Mouse (Mus musculus) testis, adult 2 months (tissue): ENCODE data around the gene Ppp2r1b. TPM values are rescaled to one million over a fixed set of nuclear protein-coding genes. Genes with fewer than 3 reads are reported as not detected.

ENCODE experiments used
- H3K27ac ChIP-seq: fragments of 200-500 bp; 2 replicates; pipeline ENCODE4 v1.5.1; 2012; ENCODE audit warnings: low read depth, low read length; ENCODE audit not compliant: control insufficient read depth, insufficient read depth
- H3K27me3 ChIP-seq: fragments of 200-500 bp; 2 replicates; pipeline ENCODE4 v1.6.1; 2012; ENCODE audit warnings: mild to moderate bottlenecking, low read length, moderate library complexity; ENCODE audit not compliant: control insufficient read depth, insufficient read depth
- H3K36me3 ChIP-seq: fragments of 200-500 bp; 2 replicates; pipeline ENCODE4 v1.6.1; 2012; ENCODE audit warnings: mild to moderate bottlenecking, low read length; ENCODE audit not compliant: control insufficient read depth, insufficient read depth
- H3K4me1 ChIP-seq: fragments of 200-500 bp; 2 replicates; pipeline ENCODE4 v1.6.1; 2012; ENCODE audit warnings: low read length; ENCODE audit not compliant: control insufficient read depth, insufficient read depth
- H3K4me3 ChIP-seq: fragments of 200-500 bp; 2 replicates; pipeline ENCODE4 v1.5.1; 2012; ENCODE audit warnings: low read depth, mild to moderate bottlenecking, low read length, moderate library complexity, mixed read lengths; ENCODE audit not compliant: control insufficient read depth
- CTCF ChIP-seq: fragments of 200-500 bp; IDR thresholded peaks from 2 replicates; pipeline ENCODE4 v1.5.1; 2012; ENCODE audit warnings: low read depth, mild to moderate bottlenecking, inconsistent platforms, low read length, moderate library complexity; ENCODE audit not compliant: control insufficient read depth, insufficient read depth, insufficient replicate concordance
- POLR2A ChIP-seq: fragments of 200-500 bp; IDR thresholded peaks from 2 replicates; pipeline ENCODE4 v1.6.1; 2012; ENCODE audit warnings: low read depth, mild to moderate bottlenecking, inconsistent platforms, low read length, moderate library complexity; ENCODE audit not compliant: control insufficient read depth
- polyA plus RNA-seq: library from polyadenylated mRNA; depleted of rRNA; stranded (reverse); fragments of >200 nt; gene quantifications from 2 replicates; pipeline ENCODE4 v1.2.3, GENCODE M21; 2012

Gene Ppp2r1b
- polyA plus RNA-seq, 1 experiment: 80.9 TPM

- Histone ChIP-seq H3K4me3 (no peak overlapping the region), H3K27ac (no peak overlapping the region), H3K36me3 (no peaks in the 10 kb centered on the region), H3K27me3 (no peaks in the 10 kb centered on the region), H3K4me1 (no peaks in the 10 kb centered on the region)
- TF ChIP-seq POLR2A (no peak), CTCF (no peak)
Measured at GRCm38 (mm10) chr9:50849755-50850154, 4.7 kb downstream of the Ppp2r1b start.

DNA sequence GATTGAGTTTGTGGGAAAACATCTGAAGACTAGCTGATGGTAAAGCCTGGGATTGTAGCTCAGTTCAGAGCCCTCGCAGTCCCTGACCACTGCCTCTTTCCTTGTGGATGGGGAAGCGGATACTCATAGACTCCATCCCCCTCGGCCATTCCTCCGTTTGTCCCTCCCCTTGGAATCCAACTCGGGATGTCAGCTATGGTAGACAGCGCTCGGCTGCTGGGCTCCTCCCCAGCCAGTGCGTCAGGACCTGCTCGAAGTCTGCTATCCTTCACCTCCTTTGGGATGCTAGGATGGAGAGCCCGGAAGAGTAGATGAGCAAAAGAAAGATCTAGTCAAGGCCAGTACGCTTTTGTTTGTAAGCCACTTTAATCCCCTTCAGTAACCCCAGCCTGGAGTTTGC lies 5.2 kb downstream of the Ppp2r1b start:
- no peak overlapping the region for H3K4me3 ChIP-seq
- no peaks in the 10 kb centered on the region for H3K27me3 ChIP-seq
- no peak overlapping the region for H3K27ac ChIP-seq
- H3K4me1 ChIP-seq: no peaks in the 10 kb centered on the region
- H3K36me3 ChIP-seq: no peaks in the 10 kb centered on the region
- TF ChIP-seq CTCF (no peak), POLR2A (no peak)

GRCm38 (mm10) chr9:50850713-50851112 lies 5.6 kb downstream of the Ppp2r1b start:
- H3K4me1 ChIP-seq: no peaks in the 10 kb centered on the region
- no peaks in the 10 kb centered on the region for H3K36me3 ChIP-seq
- H3K4me3 ChIP-seq: no peak overlapping the region
- no peaks in the 10 kb centered on the region for H3K27me3 ChIP-seq
- H3K27ac ChIP-seq: no peak overlapping the region
- TF ChIP-seq POLR2A (no peak), CTCF (no peak)

DNA sequence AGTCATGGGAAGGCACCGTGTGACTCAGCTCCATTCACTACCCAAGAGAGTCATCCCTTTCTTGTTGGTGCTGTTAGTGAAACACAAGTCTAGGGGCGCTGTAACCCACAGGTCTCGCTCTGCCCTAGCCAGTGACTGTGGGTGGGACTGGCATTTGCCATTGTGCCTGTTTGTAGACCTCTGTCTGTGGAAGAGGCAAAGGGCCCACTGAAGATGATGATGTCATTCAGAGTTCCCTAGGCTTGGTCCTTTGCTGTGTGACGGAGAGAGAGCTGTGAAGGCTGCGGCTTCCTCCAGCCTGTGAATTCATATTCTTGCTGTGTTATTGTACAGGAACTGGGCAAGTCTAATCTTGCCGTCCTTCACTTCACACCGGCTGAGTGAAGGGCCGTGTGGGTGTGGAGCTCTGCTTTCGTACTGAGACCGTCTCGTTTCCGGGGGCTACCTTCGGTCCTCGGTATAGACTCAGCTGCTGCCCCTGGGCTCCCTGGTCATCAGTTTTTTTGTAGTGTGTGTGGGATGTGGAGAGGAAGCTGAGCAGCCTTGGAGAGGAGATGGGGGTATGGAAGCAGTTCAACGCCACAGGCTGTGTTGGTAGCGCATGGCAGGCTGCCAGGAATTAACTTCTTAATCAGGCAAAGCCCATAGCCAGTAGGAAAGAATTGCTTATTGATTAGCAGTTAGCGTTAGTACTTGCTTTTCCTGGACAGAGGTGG lies 7.7 kb downstream of the Ppp2r1b start:
- peaks cover 2% of the 10 kb centered on the region for H3K4me1 ChIP-seq
- no peaks in the 10 kb centered on the region for H3K27me3 ChIP-seq
- no peaks in the 10 kb centered on the region for H3K36me3 ChIP-seq
- no peak overlapping the region for H3K4me3 ChIP-seq
- TF ChIP-seq CTCF: no peak
- no peak for TF ChIP-seq POLR2A
- no peak overlapping the region for H3K27ac ChIP-seq

DNA sequence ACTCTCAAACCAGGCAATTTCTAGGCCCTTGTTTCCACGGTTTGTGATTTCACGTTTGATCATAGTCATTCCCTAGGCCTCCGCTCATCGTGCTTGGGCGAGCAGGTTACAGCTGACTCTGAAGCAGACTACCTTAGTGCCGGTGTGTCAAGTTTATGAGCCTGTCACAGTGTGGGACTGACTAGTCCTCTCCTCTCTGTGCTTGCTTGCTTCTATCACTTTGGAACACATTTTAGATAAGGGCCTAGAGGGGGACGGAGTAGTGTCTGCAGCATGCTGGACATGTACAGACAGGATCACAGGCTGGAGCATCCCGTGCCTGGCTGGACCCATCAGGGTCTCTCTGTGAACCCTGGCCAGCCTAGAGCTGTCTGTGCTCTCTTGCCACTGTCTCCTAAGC lies 9.3 kb downstream of the Ppp2r1b start:
- H3K27ac ChIP-seq: no peak overlapping the region
- peaks cover 2% of the 10 kb centered on the region for H3K4me1 ChIP-seq
- no peaks in the 10 kb centered on the region for H3K36me3 ChIP-seq
- H3K4me3 ChIP-seq: no peak overlapping the region
- H3K27me3 ChIP-seq: no peaks in the 10 kb centered on the region
- no peak for TF ChIP-seq POLR2A
- no peak for TF ChIP-seq CTCF

- H3K36me3 ChIP-seq: no peaks in the 10 kb centered on the region
- peaks cover 2% of the 10 kb centered on the region for H3K4me1 ChIP-seq
- no peak overlapping the region for H3K4me3 ChIP-seq
- no peaks in the 10 kb centered on the region for H3K27me3 ChIP-seq
- TF ChIP-seq CTCF (no peak), POLR2A (no peak)
- no peak overlapping the region for H3K27ac ChIP-seq
Measured at GRCm38 (mm10) chr9:50855133-50855766, 10.1 kb downstream of the Ppp2r1b start.

GRCm38 (mm10) chr9:50855780-50856179 lies 10.7 kb downstream of the Ppp2r1b start:
- Histone ChIP-seq H3K4me3 (no peak overlapping the region; the same call in 1 of the 2 replicates), H3K27me3 (no peaks in the 10 kb centered on the region), H3K4me1 (peaks cover 2% of the 10 kb centered on the region), H3K36me3 (no peaks in the 10 kb centered on the region), H3K27ac (no peak overlapping the region; the same call in 1 of the 2 replicates)
- TF ChIP-seq CTCF (no peak), POLR2A (no peak)
